Mouse (Mus musculus): ENCODE measurements around the gene Caprin1.

DNA sequence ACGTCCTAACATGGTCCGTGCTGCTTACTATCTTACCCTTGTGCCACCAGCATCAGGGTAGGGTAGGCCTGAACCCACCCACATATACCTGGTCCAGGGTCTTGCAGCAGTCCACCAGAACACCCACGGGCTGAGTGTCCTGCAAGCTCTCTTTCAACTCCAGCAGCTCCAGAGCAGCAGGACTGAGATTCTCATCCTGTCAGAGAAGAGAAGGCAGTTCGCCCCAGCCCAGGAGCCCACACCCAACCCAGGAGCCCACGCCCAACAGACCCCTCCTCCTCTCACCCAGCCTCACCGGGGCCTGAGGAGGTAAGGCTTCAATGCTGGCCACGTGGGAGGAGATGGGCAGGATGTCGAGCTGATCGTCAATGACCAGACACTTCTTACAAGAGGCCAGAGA is 49.6 kb downstream of the Caprin1 start:
- TF ChIP-seq EP300 (IDR thresholded peaks at IDR 0.05; ENCODE audit: low read depth) = no peak
- no peak for TF ChIP-seq CTCF (IDR thresholded peaks at IDR 0.05; ENCODE audit: low read depth)
